Mouse (Mus musculus) heart, postnatal 0 days (tissue): ENCODE results near the gene Timp2. TPM values are rescaled to one million over a fixed set of nuclear protein-coding genes. Genes with fewer than 3 reads are reported as not detected.

Source experiments
- ATAC-seq: fragments of 200-750 bp; cut with Nextera tagmentation; 2 replicates; pipeline ENCODE4 v1.8.0; 2017; ENCODE audit warnings: low read depth, moderate number of reproducible peaks, moderate library complexity; ENCODE audit not compliant: insufficient read depth
- DNase-seq: peaks from one replicate; pipeline ENCODE4 v3.0.0-alpha.2; 2016; ENCODE audit warnings: low spot score
- H3K27ac ChIP-seq: fragments of 300-500 bp; sonication (generic); 2 replicates; pipeline ENCODE4 v1.5.1; 2014; ENCODE audit warnings: low read depth, mild to moderate bottlenecking
- H3K27me3 ChIP-seq: fragments of 300-500 bp; sonication (generic); 2 replicates; pipeline ENCODE4 v1.6.1; 2014; ENCODE audit warnings: low read length, mixed read lengths; ENCODE audit not compliant: control insufficient read depth, insufficient read depth
- H3K36me3 ChIP-seq: fragments of 300-500 bp; sonication (generic); replicated peaks from 2 replicates; pipeline ENCODE4 v1.6.1; 2014; ENCODE audit warnings: low read length, mixed read lengths; ENCODE audit not compliant: control insufficient read depth, insufficient read depth
- H3K4me1 ChIP-seq: fragments of 300-500 bp; sonication (generic); 2 replicates; pipeline ENCODE4 v1.6.1; 2014; ENCODE audit warnings: antibody characterized with exemption; ENCODE audit not compliant: control insufficient read depth, insufficient read depth
- H3K4me2 ChIP-seq: fragments of 300-500 bp; sonication (generic); 2 replicates; pipeline ENCODE4 v1.6.1; 2014; ENCODE audit warnings: low read depth, mild to moderate bottlenecking, low read length, moderate library complexity
- H3K4me3 ChIP-seq: fragments of 300-500 bp; sonication (generic); 2 replicates; pipeline ENCODE4 v1.5.1; 2014; ENCODE audit warnings: low read depth, low read length
- H3K9ac ChIP-seq: fragments of 300-500 bp; sonication (generic); replicated peaks from 2 replicates; pipeline ENCODE4 v1.6.1; 2014; ENCODE audit warnings: low read depth, low read length, mixed read lengths
- H3K9me3 ChIP-seq: fragments of 300-500 bp; sonication (generic); replicated peaks from 2 replicates; pipeline ENCODE4 v1.6.1; 2016; ENCODE audit warnings: low read length; ENCODE audit not compliant: control insufficient read depth
- CTCF ChIP-seq: IDR thresholded peaks from 2 replicates; pipeline ENCODE4 v1.5.1; 2016; ENCODE audit warnings: antibody characterized with exemption, control low read depth, low read depth
- EP300 ChIP-seq: IDR thresholded peaks from 2 replicates; pipeline ENCODE4 v1.6.1; 2016; ENCODE audit warnings: antibody characterized with exemption, low read depth
- WGBS: fragments of 180-500 bp; shearing (Covaris S2); extraction: QIAGEN DNeasy Blood & Tissue Kit; methylation state at CpG from one replicate; pipeline ENCODE4 v1.1.7; 2014; 5-methylcytosine and 5-hydroxymethylcytosine counted together
- polyA plus RNA-seq: library from polyadenylated mRNA; unstranded; fragments of >200 nt; fragmentation: Nextera tagmentation; extraction: Ambion mirVana; gene quantifications from 2 replicates; pipeline ENCODE4 v1.2.1, GENCODE M21; 2015
- total RNA-seq: library from RNA; depleted of rRNA; stranded (reverse); fragments of >200 nt; gene quantifications from 2 replicates; pipeline ENCODE4 v1.2.3, GENCODE M21; 2014; ENCODE audit warnings: low replicate concordance

The Timp2 gene
- total and polyA plus RNA-seq, 2 experiments from 2014 or later: 65.5 to 78.5 TPM

GRCm38 (mm10) chr11:118330361-118330760 is 25.2 kb downstream of the Timp2 start:
- Histone ChIP-seq H3K36me3 (peaks cover 5% of the 10 kb centered on the region; the same call in 1 of the 2 replicates), H3K9me3 (no peaks in the 10 kb centered on the region), H3K4me2 (no peak overlapping the region), H3K4me1 (peaks cover 8% of the 10 kb centered on the region), H3K27me3 (no peaks in the 10 kb centered on the region), H3K9ac (no peak overlapping the region), H3K4me3 (no peak overlapping the region), H3K27ac (no peak overlapping the region)
- no peak for TF ChIP-seq CTCF
- TF ChIP-seq EP300: no peak
- ATAC-seq (no peak), DNase-seq (no peak)
- 91% methylated on average over 14 of the region's 14 CpGs for WGBS

GRCm38 (mm10) chr11:118328947-118329346 is 26.6 kb downstream of the Timp2 start:
- no peak overlapping the region for H3K27ac ChIP-seq
- no peak for DNase-seq
- ATAC-seq: no peak
- no peaks in the 10 kb centered on the region for H3K27me3 ChIP-seq
- H3K9me3 ChIP-seq: no peaks in the 10 kb centered on the region
- no peak overlapping the region for H3K4me3 ChIP-seq
- H3K36me3 ChIP-seq: 0 out of 2 replicates have a peak, but pooled peaks cover 5% of the 10 kb centered on the region
- peaks cover 17% of the 10 kb centered on the region for H3K4me1 ChIP-seq
- 89% methylated on average over 5 of the region's 5 CpGs for WGBS
- no peak overlapping the region for H3K4me2 ChIP-seq
- H3K9ac ChIP-seq: no peak overlapping the region
- no peak for TF ChIP-seq EP300
- no peak for TF ChIP-seq CTCF

- no peak overlapping the region for H3K4me2 ChIP-seq
- no peaks in the 10 kb centered on the region for H3K27me3 ChIP-seq
- 0 out of 2 replicates have a peak, but pooled peaks cover 4% of the 10 kb centered on the region for H3K36me3 ChIP-seq
- no peaks in the 10 kb centered on the region for H3K9me3 ChIP-seq
- no peak overlapping the region for H3K9ac ChIP-seq
- peaks cover 17% of the 10 kb centered on the region for H3K4me1 ChIP-seq
- WGBS: 91% methylated on average over 6 of the region's 6 CpGs
- ATAC-seq (no peak), DNase-seq (no peak)
- no peak overlapping the region for H3K4me3 ChIP-seq
- TF ChIP-seq EP300: no peak
- TF ChIP-seq CTCF: no peak
- H3K27ac ChIP-seq: 0 out of 2 replicates have a peak overlapping the region, but pooled peaks have one; percentile 59
Observed at GRCm38 (mm10) chr11:118328511-118328910, 27.0 kb downstream of the Timp2 start.

GRCm38 (mm10) chr11:118326991-118327971 is 28.3 kb downstream of the Timp2 start:
- 47% methylated on average over 24 of the region's 24 CpGs for WGBS
- H3K36me3 ChIP-seq: no peaks in the 10 kb centered on the region
- no peak for TF ChIP-seq EP300
- TF ChIP-seq CTCF: no peak
- H3K4me1 ChIP-seq: peaks cover 17% of the 10 kb centered on the region
- no peak overlapping the region for H3K9ac ChIP-seq
- DNase-seq: peak; percentile 74
- H3K27me3 ChIP-seq: no peaks in the 10 kb centered on the region
- no peaks in the 10 kb centered on the region for H3K9me3 ChIP-seq
- peak; percentile 64 for ATAC-seq
- H3K4me3 ChIP-seq: no peak overlapping the region
- H3K4me2 ChIP-seq: no peak overlapping the region
- peak overlapping the region; percentile 61 for H3K27ac ChIP-seq

- Histone ChIP-seq H3K9me3 (no peaks in the 10 kb centered on the region), H3K4me1 (peaks cover 17% of the 10 kb centered on the region), H3K36me3 (no peaks in the 10 kb centered on the region), H3K4me2 (no peak overlapping the region), H3K27me3 (no peaks in the 10 kb centered on the region), H3K9ac (no peak overlapping the region), H3K4me3 (no peak overlapping the region), H3K27ac (no peak overlapping the region)
- DNase-seq (no peak), ATAC-seq (no peak)
- WGBS: 89% methylated on average over 4 of the region's 4 CpGs
- no peak for TF ChIP-seq EP300
- TF ChIP-seq CTCF: no peak
Observed at GRCm38 (mm10) chr11:118326491-118326890, 29.0 kb downstream of the Timp2 start.
